Mouse (Mus musculus) hindbrain, embryonic 15.5 days (tissue): ENCODE data around the gene Mlxip. TPM values are rescaled to one million over a fixed set of nuclear protein-coding genes. Genes with fewer than 3 reads are reported as not detected.

ENCODE experiments used
- ATAC-seq: fragments of 200-750 bp; cut with Nextera tagmentation; 2 replicates; pipeline ENCODE4 v1.8.0; 2017; ENCODE audit warnings: low read depth, moderate number of reproducible peaks, moderate TSS enrichment; ENCODE audit not compliant: low FRiP score
- H3K27ac ChIP-seq: fragments of 300-500 bp; sonication (generic); replicated peaks from 2 replicates; pipeline ENCODE4 v1.5.1; 2015; ENCODE audit warnings: mild to moderate bottlenecking, inconsistent platforms
- H3K27me3 ChIP-seq: fragments of 300-500 bp; sonication (generic); 2 replicates; pipeline ENCODE4 v1.6.1; 2015; ENCODE audit warnings: control low read depth, inconsistent platforms
- H3K36me3 ChIP-seq: fragments of 300-500 bp; sonication (generic); 2 replicates; pipeline ENCODE4 v1.6.1; 2015; ENCODE audit warnings: control low read depth, inconsistent platforms
- H3K4me1 ChIP-seq: fragments of 300-500 bp; sonication (generic); replicated peaks from 2 replicates; pipeline ENCODE4 v1.6.1; 2015; ENCODE audit warnings: control low read depth, inconsistent platforms
- H3K4me2 ChIP-seq: fragments of 300-500 bp; sonication (generic); 2 replicates; pipeline ENCODE4 v1.6.1; 2015; ENCODE audit warnings: moderate library complexity, mild to moderate bottlenecking, inconsistent platforms
- H3K4me3 ChIP-seq: fragments of 300-500 bp; sonication (generic); 2 replicates; pipeline ENCODE4 v1.5.1; 2015; ENCODE audit warnings: mild to moderate bottlenecking, inconsistent platforms
- H3K9ac ChIP-seq: fragments of 300-500 bp; sonication (generic); 2 replicates; pipeline ENCODE4 v1.6.1; 2015; ENCODE audit warnings: inconsistent platforms
- H3K9me3 ChIP-seq: fragments of 300-500 bp; sonication (generic); 2 replicates; pipeline ENCODE4 v1.6.1; 2016; ENCODE audit warnings: control low read depth, inconsistent platforms
- WGBS: fragments of 180-500 bp; shearing (Covaris S2); methylation state at CpG from one replicate; pipeline ENCODE4 v1.1.7; 2015; 5-methylcytosine and 5-hydroxymethylcytosine counted together
- polyA plus RNA-seq: library from polyadenylated mRNA; unstranded; fragments of >200 nt; fragmentation: Nextera tagmentation; extraction: Ambion mirVana; gene quantifications from 2 replicates; pipeline ENCODE4 v1.2.1, GENCODE M21; 2015

Mlxip gene
- polyA plus RNA-seq, 1 experiment from 2014 or later = 20.6 TPM

- ATAC-seq = no peak
- Histone ChIP-seq H3K36me3 (no peaks in the 10 kb centered on the region), H3K9ac (peak overlapping the region; percentile 39), H3K9me3 (0 out of 2 replicates have a peak, but pooled peaks cover 2% of the 10 kb centered on the region), H3K4me1 (peaks cover 19% of the 10 kb centered on the region), H3K4me3 (peak overlapping the region; percentile 44), H3K27ac (0 out of 2 replicates have a peak overlapping the region, but pooled peaks have one; percentile 31), H3K4me2 (peak overlapping the region; percentile 79), H3K27me3 (no peaks in the 10 kb centered on the region)
- 2% methylated on average over 17 of the region's 17 CpGs for WGBS
Measured at GRCm38 (mm10) chr5:123390536-123391441, 3.8 kb upstream of the Mlxip start.

- Histone ChIP-seq H3K27ac (0 out of 2 replicates have a peak overlapping the region, but pooled peaks have one; percentile 31), H3K36me3 (no peaks in the 10 kb centered on the region), H3K4me2 (peak overlapping the region; percentile 79), H3K9ac (peak overlapping the region; percentile 39), H3K4me3 (peak overlapping the region; percentile 44), H3K9me3 (no peaks in the 10 kb centered on the region), H3K4me1 (peaks cover 25% of the 10 kb centered on the region), H3K27me3 (no peaks in the 10 kb centered on the region)
- ATAC-seq = peak; percentile 43; the same call in 1 of the 2 replicates
- 3% methylated on average over 5 of the region's 5 CpGs for WGBS
Measured at GRCm38 (mm10) chr5:123391442-123391809, 3.2 kb upstream of the Mlxip start.

GRCm38 (mm10) chr5:123393786-123394302, 754 bp upstream of the Mlxip start:
- Histone ChIP-seq H3K27ac (peak overlapping the region; percentile 83), H3K27me3 (no peaks in the 10 kb centered on the region), H3K36me3 (no peaks in the 10 kb centered on the region), H3K4me2 (peak overlapping the region; percentile 78), H3K9me3 (no peaks in the 10 kb centered on the region), H3K9ac (peak overlapping the region; percentile 79), H3K4me1 (peaks cover 49% of the 10 kb centered on the region), H3K4me3 (peak overlapping the region; percentile 92)
- WGBS = 27% methylated on average over 5 of the region's 5 CpGs
- peak; percentile 4; the same call in 1 of the 2 replicates for ATAC-seq

GRCm38 (mm10) chr5:123394957-123395881, 621 bp downstream of the Mlxip start:
- WGBS = under 1% methylated on average over 54 of the region's 65 CpGs
- H3K4me2 ChIP-seq = peak overlapping the region; percentile 78
- peaks cover 49% of the 10 kb centered on the region for H3K4me1 ChIP-seq

GRCm38 (mm10) chr5:123396901-123397464, 2.4 kb downstream of the Mlxip start:
- ATAC-seq = no peak
- Histone ChIP-seq H3K9ac (peak overlapping the region; percentile 79), H3K36me3 (no peaks in the 10 kb centered on the region), H3K27ac (peak overlapping the region; percentile 46; the same call in 1 of the 2 replicates), H3K4me1 (peaks cover 43% of the 10 kb centered on the region), H3K9me3 (no peaks in the 10 kb centered on the region), H3K4me2 (peak overlapping the region; percentile 78), H3K4me3 (peak overlapping the region; percentile 92), H3K27me3 (no peaks in the 10 kb centered on the region)
- 56% methylated on average over 8 of the region's 8 CpGs for WGBS

More at GRCm38 (mm10) chr5:123394957-123395881, 621 bp downstream of the Mlxip start:
- Histone ChIP-seq H3K9me3 (no peaks in the 10 kb centered on the region), H3K4me3 (peak overlapping the region; percentile 92), H3K36me3 (no peaks in the 10 kb centered on the region), H3K27ac (peak overlapping the region; percentile 83), H3K9ac (peak overlapping the region; percentile 79), H3K27me3 (no peaks in the 10 kb centered on the region)
- peak; percentile 58; the same call in 1 of the 2 replicates for ATAC-seq

- no peak for ATAC-seq
- Histone ChIP-seq H3K9me3 (no peaks in the 10 kb centered on the region), H3K4me3 (peak overlapping the region; percentile 92), H3K4me2 (peak overlapping the region; percentile 78), H3K27me3 (no peaks in the 10 kb centered on the region), H3K9ac (0 out of 2 replicates have a peak overlapping the region, but pooled peaks have one; percentile 79), H3K27ac (no peak overlapping the region), H3K4me1 (peaks cover 43% of the 10 kb centered on the region), H3K36me3 (no peaks in the 10 kb centered on the region)
- WGBS = 86% methylated on average over 11 of the region's 11 CpGs
Measured at GRCm38 (mm10) chr5:123397786-123398185, 3.2 kb downstream of the Mlxip start.

- Histone ChIP-seq H3K36me3 (no peaks in the 10 kb centered on the region), H3K27me3 (no peaks in the 10 kb centered on the region), H3K27ac (no peak overlapping the region), H3K4me2 (no peak overlapping the region), H3K4me1 (peaks cover 39% of the 10 kb centered on the region), H3K4me3 (no peak overlapping the region), H3K9ac (no peak overlapping the region), H3K9me3 (no peaks in the 10 kb centered on the region)
- 92% methylated on average over 4 of the region's 4 CpGs for WGBS
- no peak for ATAC-seq
Measured at GRCm38 (mm10) chr5:123398856-123399498, 4.4 kb downstream of the Mlxip start.

GRCm38 (mm10) chr5:123404480-123404879, 9.9 kb downstream of the Mlxip start:
- no peak overlapping the region for H3K4me3 ChIP-seq
- no peaks in the 10 kb centered on the region for H3K36me3 ChIP-seq
- 97% methylated on average over 3 of the region's 3 CpGs for WGBS

GRCm38 (mm10) chr5:123406952-123407351, 12.4 kb downstream of the Mlxip start:
- H3K9me3 ChIP-seq = no peaks in the 10 kb centered on the region
- ATAC-seq = no peak
- H3K27ac ChIP-seq = no peak overlapping the region
- no peaks in the 10 kb centered on the region for H3K27me3 ChIP-seq
- H3K4me1 ChIP-seq = peaks cover 16% of the 10 kb centered on the region
- peaks cover 5% of the 10 kb centered on the region; the same call in 1 of the 2 replicates for H3K36me3 ChIP-seq
- no peak overlapping the region for H3K4me3 ChIP-seq
- H3K4me2 ChIP-seq = no peak overlapping the region
- 45% methylated on average over 2 of the region's 2 CpGs for WGBS
- H3K9ac ChIP-seq = no peak overlapping the region

More at GRCm38 (mm10) chr5:123404480-123404879, 9.9 kb downstream of the Mlxip start:
- Histone ChIP-seq H3K27ac (no peak overlapping the region), H3K4me1 (peaks cover 16% of the 10 kb centered on the region), H3K4me2 (no peak overlapping the region), H3K27me3 (no peaks in the 10 kb centered on the region), H3K9me3 (no peaks in the 10 kb centered on the region), H3K9ac (no peak overlapping the region)
- no peak for ATAC-seq

GRCm38 (mm10) chr5:123408176-123408575, 13.6 kb downstream of the Mlxip start:
- peaks cover 5% of the 10 kb centered on the region; the same call in 1 of the 2 replicates for H3K36me3 ChIP-seq
- H3K4me1 ChIP-seq = peaks cover 16% of the 10 kb centered on the region
- no peaks in the 10 kb centered on the region for H3K9me3 ChIP-seq
- no peaks in the 10 kb centered on the region for H3K27me3 ChIP-seq
- no peak for ATAC-seq
- H3K4me2 ChIP-seq = no peak overlapping the region
- WGBS = 46% methylated on average over 3 of the region's 3 CpGs
- no peak overlapping the region for H3K9ac ChIP-seq
- H3K4me3 ChIP-seq = no peak overlapping the region
- no peak overlapping the region for H3K27ac ChIP-seq

- Histone ChIP-seq H3K4me1 (peaks cover 25% of the 10 kb centered on the region), H3K4me3 (no peak overlapping the region), H3K27ac (no peak overlapping the region), H3K9me3 (no peaks in the 10 kb centered on the region), H3K9ac (no peak overlapping the region), H3K36me3 (peaks cover 5% of the 10 kb centered on the region; the same call in 1 of the 2 replicates), H3K4me2 (no peak overlapping the region), H3K27me3 (no peaks in the 10 kb centered on the region)
- no peak for ATAC-seq
- 94% methylated on average over 4 of the region's 4 CpGs for WGBS
Measured at GRCm38 (mm10) chr5:123412193-123412592, 17.6 kb downstream of the Mlxip start.
